Mouse (Mus musculus): ENCODE measurements around the gene Gpd1. TPM values are rescaled to one million over a fixed set of nuclear protein-coding genes. Genes with fewer than 3 reads are reported as not detected.
A peak's percentile ranks its signal among the peaks of the same experiment; 100 is the strongest.
"Not testable (repeated sequence)": the region's sequence is repeated elsewhere in the genome, so short reads cannot be mapped to it uniquely, and the experiment has no call there.

Gene Gpd1
- polyA plus RNA-seq, 1 experiment from 2014 or later, result 0.35 TPM

DNA sequence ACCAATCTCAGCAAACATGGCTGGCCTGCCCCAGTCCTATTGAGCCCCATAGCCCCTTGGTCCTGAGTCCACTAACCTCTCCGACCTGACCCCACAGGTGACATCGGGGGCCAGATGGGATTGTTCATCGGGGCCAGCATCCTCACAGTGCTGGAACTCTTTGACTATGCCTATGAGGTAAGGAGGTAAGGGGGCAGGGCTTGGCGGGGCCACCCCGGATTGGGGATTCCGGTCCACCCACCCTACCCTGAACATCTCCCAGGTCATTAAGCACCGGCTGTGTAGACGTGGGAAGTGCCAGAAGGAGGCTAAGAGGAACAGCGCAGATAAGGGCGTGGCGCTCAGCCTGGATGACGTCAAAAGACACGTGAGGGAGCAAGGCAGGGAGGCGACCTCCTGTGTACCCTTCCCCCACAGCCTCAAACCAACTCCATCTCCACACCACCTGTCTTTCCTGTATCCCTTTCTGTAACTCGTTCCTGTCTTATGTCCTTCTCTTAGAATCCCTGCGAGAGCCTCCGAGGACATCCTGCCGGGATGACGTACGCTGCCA is 18.7 kb upstream of the Gpd1 start:
- H3K27me3 ChIP-seq (replicated peaks; ENCODE audit: control insufficient read depth, insufficient read depth, low read length), result 0 out of 2 replicates have a peak, but pooled peaks cover 6% of the 10 kb centered on the region
- H3K36me3 ChIP-seq (ENCODE audit: control insufficient read depth, insufficient read depth, low read length), result peaks cover 3% of the 10 kb centered on the region
- no peak for ATAC-seq (replicated peaks; ENCODE audit: low FRiP score, low TSS enrichment, low read depth)
- H3K4me2 ChIP-seq (ENCODE audit: low read length), result peak overlapping the region; percentile 11; the same call in 1 of the 2 replicates
- 27% methylated on average over 20 of the region's 20 CpGs for WGBS
- no peaks in the 10 kb centered on the region for H3K9me3 ChIP-seq (ENCODE audit: control insufficient read depth, low read length)
- H3K4me1 ChIP-seq (replicated peaks; ENCODE audit: control insufficient read depth, insufficient read depth, low read length), result peaks cover 13% of the 10 kb centered on the region
- H3K4me3 ChIP-seq (ENCODE audit: low read depth, low read length), result no peak overlapping the region
- DNase-seq (ENCODE audit: low spot score), result no peak
- H3K9ac ChIP-seq (ENCODE audit: low read length), result no peak overlapping the region
- no peak overlapping the region for H3K27ac ChIP-seq (ENCODE audit: low read depth)

DNA sequence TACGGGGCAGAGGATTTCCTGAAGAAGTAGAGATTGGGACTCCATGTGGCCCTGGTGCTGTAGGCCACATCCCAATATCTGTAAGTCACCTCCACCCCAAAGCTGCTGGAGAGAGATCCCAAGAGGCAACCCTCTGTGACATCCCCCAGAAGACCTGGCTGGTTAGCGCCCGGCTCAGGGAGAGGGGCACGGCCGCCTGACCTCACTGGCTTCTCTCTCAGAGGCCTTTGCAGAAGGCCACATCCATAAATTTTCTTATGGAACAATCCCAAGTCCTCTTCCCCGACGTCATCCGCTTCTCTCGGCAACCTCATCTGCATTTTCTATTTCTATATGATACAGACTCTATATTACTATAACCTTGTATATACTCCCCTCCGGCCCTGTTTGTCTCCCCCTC is 17.6 kb upstream of the Gpd1 start:
- no peak overlapping the region for H3K27ac ChIP-seq (ENCODE audit: low read depth)
- DNase-seq (ENCODE audit: low spot score) (no peak), ATAC-seq (replicated peaks; ENCODE audit: low FRiP score, low TSS enrichment, low read depth) (no peak)
- no peak overlapping the region for H3K9ac ChIP-seq (ENCODE audit: low read length)
- peaks cover 17% of the 10 kb centered on the region for H3K4me1 ChIP-seq (replicated peaks; ENCODE audit: control insufficient read depth, insufficient read depth, low read length)
- H3K4me3 ChIP-seq (ENCODE audit: low read depth, low read length), result no peak overlapping the region
- H3K36me3 ChIP-seq (ENCODE audit: control insufficient read depth, insufficient read depth, low read length), result peaks cover 14% of the 10 kb centered on the region
- H3K4me2 ChIP-seq (ENCODE audit: low read length), result no peak overlapping the region
- no peaks in the 10 kb centered on the region for H3K9me3 ChIP-seq (ENCODE audit: control insufficient read depth, low read length)
- 81% methylated on average over 10 of the region's 10 CpGs for WGBS
- 0 out of 2 replicates have a peak, but pooled peaks cover 6% of the 10 kb centered on the region for H3K27me3 ChIP-seq (replicated peaks; ENCODE audit: control insufficient read depth, insufficient read depth, low read length)

DNA sequence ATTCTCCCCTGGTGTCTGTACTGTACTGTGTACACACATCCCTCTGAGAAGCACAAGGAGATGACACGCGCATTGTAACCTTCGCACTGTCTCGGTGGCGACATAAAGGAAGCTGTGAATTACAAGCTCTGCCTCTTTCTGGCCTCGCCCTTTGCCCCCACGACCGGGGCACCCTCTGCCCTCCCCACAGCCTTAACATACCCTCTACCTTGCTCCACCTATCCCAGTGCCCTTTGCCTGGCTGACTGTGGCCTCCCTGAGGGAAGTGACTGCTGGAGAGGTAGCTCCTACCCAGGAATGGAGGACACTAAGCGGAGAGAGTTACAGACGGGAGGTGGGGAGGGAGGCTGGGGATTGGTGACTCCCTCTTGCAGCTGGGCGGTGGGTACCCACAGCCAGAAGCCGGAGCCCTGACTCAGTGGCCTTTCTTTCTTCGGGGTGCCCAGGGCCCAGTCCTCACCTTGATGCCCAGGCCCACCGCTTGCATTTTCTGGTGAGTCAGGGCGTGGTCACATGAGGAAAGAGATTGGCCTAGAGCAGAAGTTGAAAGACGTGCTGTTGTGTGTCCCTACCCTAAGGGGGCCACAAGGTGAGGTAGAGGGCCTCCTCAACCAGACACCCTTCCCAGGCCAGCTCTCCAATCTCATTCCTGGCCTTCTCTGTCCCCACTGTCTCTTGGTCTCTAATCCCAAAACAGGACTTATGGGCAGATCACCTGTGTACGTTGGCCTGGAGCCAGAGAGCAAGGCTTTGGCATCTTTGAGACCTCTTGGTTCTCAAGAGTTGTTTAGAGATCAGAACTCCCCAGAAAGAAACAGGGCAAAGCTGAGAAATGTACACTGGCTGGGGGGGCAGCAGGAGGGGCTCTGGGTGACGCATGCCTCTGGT is 16.9 kb upstream of the Gpd1 start:
- H3K27ac ChIP-seq (ENCODE audit: low read depth), result no peak overlapping the region
- no peak overlapping the region for H3K4me2 ChIP-seq (ENCODE audit: low read length)
- peaks cover 17% of the 10 kb centered on the region for H3K4me1 ChIP-seq (replicated peaks; ENCODE audit: control insufficient read depth, insufficient read depth, low read length)
- DNase-seq (ENCODE audit: low spot score) (no peak), ATAC-seq (replicated peaks; ENCODE audit: low FRiP score, low TSS enrichment, low read depth) (no peak)
- no peaks in the 10 kb centered on the region for H3K9me3 ChIP-seq (ENCODE audit: control insufficient read depth, low read length)
- 79% methylated on average over 18 of the region's 18 CpGs for WGBS
- H3K36me3 ChIP-seq (ENCODE audit: control insufficient read depth, insufficient read depth, low read length), result peaks cover 18% of the 10 kb centered on the region
- no peak overlapping the region for H3K9ac ChIP-seq (ENCODE audit: low read length)
- no peak overlapping the region for H3K4me3 ChIP-seq (ENCODE audit: low read depth, low read length)
- 0 out of 2 replicates have a peak, but pooled peaks cover 6% of the 10 kb centered on the region for H3K27me3 ChIP-seq (replicated peaks; ENCODE audit: control insufficient read depth, insufficient read depth, low read length)

DNA sequence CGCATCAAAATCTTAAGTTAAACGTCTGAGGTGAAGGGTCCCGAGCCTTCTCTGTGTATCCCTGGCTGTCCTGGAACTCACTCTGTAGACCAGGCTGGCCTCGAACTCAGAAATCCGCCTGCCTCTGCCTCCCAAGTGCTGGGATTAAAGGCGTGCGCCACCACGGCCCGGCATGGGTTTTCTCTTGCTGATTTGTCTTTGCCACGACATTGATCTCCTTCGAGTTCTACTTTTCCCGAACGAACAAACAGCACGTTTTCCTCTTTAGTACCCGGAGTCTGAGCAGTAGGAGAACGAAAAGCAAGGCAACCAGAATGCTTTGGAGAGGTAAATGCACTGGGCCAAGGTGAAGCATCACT is 15.7 kb upstream of the Gpd1 start:
- Histone ChIP-seq H3K27ac (ENCODE audit: low read depth) (peak overlapping the region; percentile 96; the same call in 1 of the 2 replicates), H3K9ac (ENCODE audit: low read length) (peak overlapping the region; percentile 98), H3K4me1 (replicated peaks; ENCODE audit: control insufficient read depth, insufficient read depth, low read length) (peaks cover 17% of the 10 kb centered on the region), H3K36me3 (ENCODE audit: control insufficient read depth, insufficient read depth, low read length) (peaks cover 27% of the 10 kb centered on the region), H3K4me3 (ENCODE audit: low read depth, low read length) (peak overlapping the region; percentile 81), H3K4me2 (ENCODE audit: low read length) (peak overlapping the region; percentile 70)
- WGBS, result 43% methylated on average over 16 of the region's 16 CpGs
- H3K27me3 ChIP-seq (replicated peaks; ENCODE audit: control insufficient read depth, insufficient read depth, low read length); ATAC-seq (replicated peaks; ENCODE audit: low FRiP score, low TSS enrichment, low read depth); DNase-seq (ENCODE audit: low spot score); H3K9me3 ChIP-seq (ENCODE audit: control insufficient read depth, low read length): not testable (repeated sequence)

DNA sequence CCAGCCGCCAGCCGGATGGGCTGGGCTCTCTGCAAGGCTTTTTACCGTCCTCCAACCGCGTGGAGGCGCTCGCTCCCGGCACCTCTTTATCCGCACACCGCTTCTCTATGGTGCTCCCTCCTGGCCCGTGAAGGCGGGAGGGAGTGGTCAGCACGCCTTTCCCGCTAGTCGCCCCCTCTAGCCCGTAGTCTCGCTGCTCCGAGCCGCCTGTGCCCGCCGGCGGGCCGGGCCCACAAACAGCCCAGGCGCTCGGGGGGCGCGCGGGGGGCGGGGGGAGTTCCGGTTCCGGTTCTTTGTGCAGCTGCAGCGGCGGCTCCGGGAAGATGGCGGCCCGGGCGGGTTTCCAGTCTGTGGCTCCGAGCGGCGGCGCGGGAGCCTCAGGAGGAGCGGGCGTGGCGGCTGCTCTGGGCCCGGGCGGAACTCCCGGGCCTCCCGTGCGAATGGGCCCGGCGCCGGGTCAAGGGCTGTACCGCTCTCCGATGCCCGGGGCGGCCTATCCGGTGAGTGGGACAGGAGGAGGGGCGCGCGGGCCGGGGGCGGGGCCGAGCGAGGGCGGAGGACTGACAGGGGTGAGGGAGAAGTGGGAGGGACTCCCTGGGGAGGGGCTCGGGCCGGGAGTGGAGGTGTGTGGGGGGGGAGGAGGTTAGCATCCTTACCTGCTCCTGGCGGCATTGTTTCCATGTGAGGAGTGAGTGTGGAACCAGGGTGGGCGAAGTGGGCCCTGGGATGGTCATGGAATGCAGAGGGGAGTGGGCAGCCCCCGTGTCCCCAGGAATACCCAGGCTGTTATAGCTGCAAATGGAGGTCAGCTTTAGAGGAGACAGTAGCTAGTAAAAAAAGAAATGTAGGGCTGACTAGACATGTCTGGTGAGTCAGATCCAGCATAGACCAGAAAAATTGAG is 15.1 kb upstream of the Gpd1 start, which contains the start of gene Smarcd1:
Smarcd1 (plus strand) TSS at position 131 of the 902 bp plus-strand sequence.
- Histone ChIP-seq H3K4me2 (ENCODE audit: low read length) (peak within 1 kb of the TSS; percentile 70), H3K36me3 (ENCODE audit: control insufficient read depth, insufficient read depth, low read length) (peaks cover 33% of the 10 kb centered on the region), H3K9ac (ENCODE audit: low read length) (peak within 1 kb of the TSS; percentile 98), H3K4me1 (replicated peaks; ENCODE audit: control insufficient read depth, insufficient read depth, low read length) (peaks cover 17% of the 10 kb centered on the region), H3K9me3 (ENCODE audit: control insufficient read depth, low read length) (no peaks in the 10 kb centered on the region), H3K27me3 (replicated peaks; ENCODE audit: control insufficient read depth, insufficient read depth, low read length) (0 out of 2 replicates have a peak, but pooled peaks cover 6% of the 10 kb centered on the region), H3K4me3 (ENCODE audit: low read depth, low read length) (peak within 1 kb of the TSS; percentile 81), H3K27ac (ENCODE audit: low read depth) (peak within 1 kb of the TSS; percentile 96)
- ATAC-seq (replicated peaks; ENCODE audit: low FRiP score, low TSS enrichment, low read depth), result peak; percentile 94
- DNase-seq (ENCODE audit: low spot score), result peak; percentile 99
- WGBS, result 1% methylated on average over 61 of the region's 71 CpGs

DNA sequence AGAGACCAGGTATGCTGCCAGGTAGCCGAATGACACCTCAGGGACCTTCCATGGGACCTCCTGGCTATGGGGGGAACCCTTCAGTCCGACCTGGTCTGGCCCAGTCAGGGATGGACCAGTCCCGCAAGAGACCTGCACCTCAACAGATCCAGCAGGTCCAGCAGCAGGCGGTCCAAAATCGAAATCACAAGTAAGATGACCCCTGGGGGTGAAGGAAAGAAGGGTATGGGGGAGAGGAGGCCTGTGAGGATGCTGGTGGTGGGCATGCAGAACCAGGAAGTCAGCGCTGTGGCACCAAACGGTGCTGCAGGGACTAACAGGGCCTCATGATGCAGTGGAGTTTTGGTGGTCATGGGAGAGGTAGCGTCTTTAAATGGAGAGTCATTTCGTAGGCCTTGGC is 14.2 kb upstream of the Gpd1 start:
- Histone ChIP-seq H3K36me3 (ENCODE audit: control insufficient read depth, insufficient read depth, low read length) (peaks cover 40% of the 10 kb centered on the region), H3K9me3 (ENCODE audit: control insufficient read depth, low read length) (no peaks in the 10 kb centered on the region), H3K9ac (ENCODE audit: low read length) (peak overlapping the region; percentile 98), H3K4me1 (replicated peaks; ENCODE audit: control insufficient read depth, insufficient read depth, low read length) (peaks cover 17% of the 10 kb centered on the region), H3K4me3 (ENCODE audit: low read depth, low read length) (peak overlapping the region; percentile 81), H3K4me2 (ENCODE audit: low read length) (peak overlapping the region; percentile 70), H3K27ac (ENCODE audit: low read depth) (no peak overlapping the region), H3K27me3 (replicated peaks; ENCODE audit: control insufficient read depth, insufficient read depth, low read length) (0 out of 2 replicates have a peak, but pooled peaks cover 6% of the 10 kb centered on the region)
- DNase-seq (ENCODE audit: low spot score) (no peak), ATAC-seq (replicated peaks; ENCODE audit: low FRiP score, low TSS enrichment, low read depth) (no peak)
- WGBS, result 66% methylated on average over 9 of the region's 9 CpGs

DNA sequence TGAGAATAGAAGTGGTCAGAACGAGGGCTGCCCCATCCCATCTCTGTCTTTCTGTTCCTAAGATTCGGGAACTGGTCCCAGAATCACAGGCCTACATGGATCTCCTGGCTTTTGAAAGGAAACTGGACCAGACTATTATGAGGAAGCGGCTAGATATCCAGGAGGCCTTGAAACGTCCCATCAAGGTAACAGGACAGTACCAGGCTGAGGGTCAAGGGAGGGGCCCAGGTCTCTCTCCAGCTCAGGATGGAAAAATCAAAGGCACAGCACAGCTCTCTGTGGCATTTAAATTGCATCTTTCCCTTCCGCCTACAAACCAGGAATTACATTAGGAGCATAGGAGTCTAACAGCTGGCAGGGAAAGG is 13.7 kb upstream of the Gpd1 start:
- ATAC-seq (replicated peaks; ENCODE audit: low FRiP score, low TSS enrichment, low read depth), result no peak
- WGBS, result 80% methylated on average over 5 of the region's 5 CpGs
- no peak overlapping the region for H3K4me3 ChIP-seq (ENCODE audit: low read depth, low read length)
- peaks cover 16% of the 10 kb centered on the region for H3K4me1 ChIP-seq (replicated peaks; ENCODE audit: control insufficient read depth, insufficient read depth, low read length)
- H3K9ac ChIP-seq (ENCODE audit: low read length), result no peak overlapping the region
- peaks cover 46% of the 10 kb centered on the region for H3K36me3 ChIP-seq (ENCODE audit: control insufficient read depth, insufficient read depth, low read length)
- peak overlapping the region; percentile 70; the same call in 1 of the 2 replicates for H3K4me2 ChIP-seq (ENCODE audit: low read length)
- 0 out of 2 replicates have a peak, but pooled peaks cover 3% of the 10 kb centered on the region for H3K27me3 ChIP-seq (replicated peaks; ENCODE audit: control insufficient read depth, insufficient read depth, low read length)
- no peaks in the 10 kb centered on the region for H3K9me3 ChIP-seq (ENCODE audit: control insufficient read depth, low read length)
- H3K27ac ChIP-seq (ENCODE audit: low read depth), result no peak overlapping the region
- no peak for DNase-seq (ENCODE audit: low spot score)

DNA sequence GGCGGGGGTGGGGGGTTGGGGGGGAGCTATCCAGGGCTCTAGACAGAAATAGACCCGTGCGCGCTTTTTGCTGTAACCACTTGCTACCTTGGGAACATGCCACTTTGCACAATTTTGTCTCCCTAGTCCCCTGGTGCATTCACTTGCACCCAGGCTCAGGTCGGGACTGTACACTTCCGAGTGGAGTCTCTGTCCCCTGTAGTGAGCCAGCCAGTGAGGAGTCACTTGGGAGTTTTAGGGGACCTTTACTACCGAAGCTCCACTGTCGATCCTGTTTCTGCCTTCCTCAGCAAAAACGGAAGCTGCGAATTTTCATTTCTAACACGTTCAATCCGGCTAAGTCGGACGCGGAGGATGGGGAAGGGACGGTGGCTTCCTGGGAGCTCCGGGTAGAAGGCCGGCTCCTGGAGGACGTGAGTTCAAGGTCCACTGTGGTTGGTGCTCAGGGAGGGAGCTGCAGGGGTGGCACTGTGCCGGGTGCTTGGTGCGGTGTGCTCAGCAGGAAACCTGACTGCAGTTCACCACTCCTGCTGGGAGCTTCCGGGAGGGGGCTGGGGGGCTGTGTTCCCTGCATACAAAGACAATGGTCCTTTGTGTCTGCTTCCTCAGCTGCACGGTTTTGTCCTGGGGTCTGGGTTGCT is 13.2 kb upstream of the Gpd1 start:
- peaks cover 51% of the 10 kb centered on the region for H3K36me3 ChIP-seq (ENCODE audit: control insufficient read depth, insufficient read depth, low read length)
- no peak overlapping the region for H3K9ac ChIP-seq (ENCODE audit: low read length)
- peak overlapping the region; percentile 57; the same call in 1 of the 2 replicates for H3K27ac ChIP-seq (ENCODE audit: low read depth)
- ATAC-seq (replicated peaks; ENCODE audit: low FRiP score, low TSS enrichment, low read depth), result no peak
- no peak overlapping the region for H3K4me3 ChIP-seq (ENCODE audit: low read depth, low read length)
- peaks cover 15% of the 10 kb centered on the region for H3K4me1 ChIP-seq (replicated peaks; ENCODE audit: control insufficient read depth, insufficient read depth, low read length)
- WGBS, result 59% methylated on average over 23 of the region's 23 CpGs
- H3K27me3 ChIP-seq (replicated peaks; ENCODE audit: control insufficient read depth, insufficient read depth, low read length), result 0 out of 2 replicates have a peak, but pooled peaks cover 3% of the 10 kb centered on the region
- no peaks in the 10 kb centered on the region for H3K9me3 ChIP-seq (ENCODE audit: control insufficient read depth, low read length)
- no peak for DNase-seq (ENCODE audit: low spot score)
- H3K4me2 ChIP-seq (ENCODE audit: low read length), result no peak overlapping the region
